Mouse (Mus musculus) lung, adult 2 months (tissue): ENCODE data around the gene Lsamp.

Source experiments
- CTCF ChIP-seq: fragments of 200-500 bp; IDR thresholded peaks from 2 replicates; pipeline ENCODE4 v1.5.1; 2011; ENCODE audit warnings: mild to moderate bottlenecking, low read length, control low read depth; ENCODE audit not compliant: insufficient read depth
- POLR2A ChIP-seq: fragments of 200-500 bp; IDR thresholded peaks from 2 replicates; pipeline ENCODE4 v1.6.1; 2011; ENCODE audit warnings: low read depth, mild to moderate bottlenecking, control low read depth, low read length, borderline replicate concordance; ENCODE audit errors: extremely low read depth

DNA sequence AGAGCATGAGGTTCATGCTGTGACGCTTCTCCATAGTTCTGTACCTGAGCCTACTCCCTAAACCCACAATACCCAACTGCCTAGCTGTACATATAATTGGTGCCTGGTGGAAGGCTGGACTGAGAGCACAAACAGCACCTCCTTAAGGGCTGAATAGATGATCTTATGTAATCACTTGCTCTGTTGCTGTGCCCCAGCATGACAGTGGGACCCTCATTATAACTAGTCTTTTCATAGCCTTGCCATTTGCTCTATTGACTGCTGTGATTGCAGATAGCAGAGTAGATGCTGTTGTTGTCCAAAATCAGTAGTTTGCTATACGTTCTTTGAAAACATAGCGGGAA lies 1843.4 kb downstream of the Lsamp start:
- TF ChIP-seq CTCF: no peak
- no peak for TF ChIP-seq POLR2A
